Mouse (Mus musculus) myocyte (in vitro differentiated cells): ENCODE results near the gene Lsm4. TPM values are rescaled to one million over a fixed set of nuclear protein-coding genes. Genes with fewer than 3 reads are reported as not detected.
A peak's percentile ranks its signal among the peaks of the same experiment; 100 is the strongest.

Experiments
- H3K27me3 ChIP-seq: one replicate; pipeline ENCODE4 v1.6.1; 2011; ENCODE audit not compliant: control insufficient read depth, insufficient read depth, insufficient read length
- H3K36me3 ChIP-seq: one replicate; pipeline ENCODE4 v1.6.1; 2011; ENCODE audit not compliant: control insufficient read depth, insufficient read depth
- H3K4me2 ChIP-seq: one replicate; pipeline ENCODE4 v1.6.1; 2011; ENCODE audit warnings: low read depth, control low read depth
- H3K4me3 ChIP-seq: one replicate; pipeline ENCODE4 v1.5.1; 2011; ENCODE audit warnings: mild to moderate bottlenecking, control low read depth, moderate library complexity
- H3K79me2 ChIP-seq: one replicate; pipeline ENCODE4 v1.6.1; 2011; ENCODE audit not compliant: control insufficient read depth, insufficient read depth
- H3ac ChIP-seq: one replicate; pipeline ENCODE4 v1.6.1; 2011; ENCODE audit not compliant: control insufficient read depth, insufficient read length
- CEBPB ChIP-seq: IDR thresholded peaks from 2 replicates; pipeline ENCODE4 v1.6.1; 2011; ENCODE audit warnings: mild to moderate bottlenecking, moderate library complexity; ENCODE audit not compliant: poor library complexity, insufficient read depth, severe bottlenecking
- E2F4 ChIP-seq: IDR thresholded peaks from one replicate; pipeline ENCODE4 v1.6.1; 2011; ENCODE audit warnings: mild to moderate bottlenecking, control low read depth, moderate library complexity; ENCODE audit not compliant: insufficient read depth
- MAX ChIP-seq: IDR thresholded peaks from one replicate; pipeline ENCODE4 v1.6.1; 2011; ENCODE audit warnings: low read depth, mild to moderate bottlenecking, control low read depth
- MYOD1 ChIP-seq, 3 experiments: IDR thresholded peaks; one replicate each; pipeline ENCODE4 v1.6.1; 2011; ENCODE audit warnings: control low read depth in 2 of 3, low read depth in 2 of 3, mild to moderate bottlenecking in 2 of 3, moderate library complexity in 1 of 3; ENCODE audit not compliant: insufficient read length in 2 of 3, control insufficient read depth in 1 of 3
- MYOG ChIP-seq, 3 experiments: IDR thresholded peaks; one replicate each; pipeline ENCODE4 v1.6.1; 2011; ENCODE audit warnings: control low read depth in 2 of 3, low read depth in 2 of 3, mild to moderate bottlenecking in 2 of 3; ENCODE audit not compliant: insufficient read length in 2 of 3, control insufficient read depth in 1 of 3, insufficient read depth in 1 of 3
- POLR2A ChIP-seq: IDR thresholded peaks from one replicate; pipeline ENCODE4 v1.6.1; 2011; ENCODE audit warnings: low read depth, mild to moderate bottlenecking, control low read depth, moderate library complexity; ENCODE audit not compliant: insufficient read length
- POLR2AphosphoS2 ChIP-seq: IDR thresholded peaks from one replicate; pipeline ENCODE4 v1.6.1; 2011; ENCODE audit warnings: low read depth, control low read depth; ENCODE audit not compliant: insufficient read length
- REST ChIP-seq: IDR thresholded peaks from one replicate; pipeline ENCODE4 v1.6.1; 2011; ENCODE audit warnings: mild to moderate bottlenecking, control low read depth, moderate library complexity; ENCODE audit not compliant: insufficient read depth, insufficient read length
- SRF ChIP-seq: IDR thresholded peaks from one replicate; pipeline ENCODE4 v1.6.1; 2011; ENCODE audit warnings: low read depth; ENCODE audit not compliant: control insufficient read depth, insufficient read length
- TCF12 ChIP-seq: IDR thresholded peaks from one replicate; pipeline ENCODE4 v1.6.1; 2011; ENCODE audit warnings: mild to moderate bottlenecking, control low read depth; ENCODE audit not compliant: poor library complexity, insufficient read depth, severe bottlenecking
- TCF3 ChIP-seq: IDR thresholded peaks from one replicate; pipeline ENCODE4 v1.6.1; 2011; ENCODE audit warnings: low read depth, control low read depth; ENCODE audit not compliant: insufficient read length
- USF1 ChIP-seq: IDR thresholded peaks from one replicate; pipeline ENCODE4 v1.6.1; 2011; ENCODE audit warnings: low read depth, mild to moderate bottlenecking, control low read depth, moderate library complexity
- polyA plus RNA-seq: library from polyadenylated mRNA; unstranded; fragments of >200 nt; fragmentation: generic; extraction: Trizol; gene quantifications from one replicate; pipeline ENCODE4 v1.2.1, GENCODE M21; 2012; ENCODE audit warnings: missing spikeins

Lsm4 gene
- polyA plus RNA-seq, 1 experiment: 178 TPM

DNA sequence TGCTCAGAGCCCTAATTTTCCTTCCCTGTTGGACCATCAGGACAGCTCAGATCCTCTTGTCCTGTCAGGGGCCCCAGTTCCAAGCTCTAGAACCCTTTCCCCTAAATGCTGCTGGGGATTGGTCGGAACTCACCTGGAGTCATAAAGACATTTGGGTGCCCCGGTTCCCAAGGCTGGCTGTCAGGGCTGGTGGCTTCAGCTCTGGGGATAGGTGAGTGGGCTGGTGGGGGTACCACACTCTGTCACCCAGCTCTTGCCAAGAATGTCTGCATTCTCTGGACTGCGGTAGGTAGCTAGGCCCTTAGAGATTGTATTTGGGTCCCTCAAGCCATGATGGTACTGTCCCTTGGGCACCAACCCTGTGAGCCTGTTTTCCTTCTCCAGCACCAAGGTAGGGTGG lies 30.2 kb downstream of the Lsm4 start, which contains the start of gene Iqcn:
Gene Iqcn (plus strand): TSS at position 171 of the 400 bp plus-strand sequence.
- no peaks in the 10 kb centered on the region for H3K36me3 ChIP-seq
- peak within 1 kb of the TSS; percentile 89 for H3K4me2 ChIP-seq
- peak within 1 kb of the TSS; percentile 94 for H3K4me3 ChIP-seq
- peaks cover 20% of the 10 kb centered on the region for H3K79me2 ChIP-seq
- TF ChIP-seq POLR2A (no peak), POLR2AphosphoS2 (peak; percentile 38)
- no peaks in the 10 kb centered on the region for H3K27me3 ChIP-seq
- no peak within 1 kb of the TSS for H3ac ChIP-seq

DNA sequence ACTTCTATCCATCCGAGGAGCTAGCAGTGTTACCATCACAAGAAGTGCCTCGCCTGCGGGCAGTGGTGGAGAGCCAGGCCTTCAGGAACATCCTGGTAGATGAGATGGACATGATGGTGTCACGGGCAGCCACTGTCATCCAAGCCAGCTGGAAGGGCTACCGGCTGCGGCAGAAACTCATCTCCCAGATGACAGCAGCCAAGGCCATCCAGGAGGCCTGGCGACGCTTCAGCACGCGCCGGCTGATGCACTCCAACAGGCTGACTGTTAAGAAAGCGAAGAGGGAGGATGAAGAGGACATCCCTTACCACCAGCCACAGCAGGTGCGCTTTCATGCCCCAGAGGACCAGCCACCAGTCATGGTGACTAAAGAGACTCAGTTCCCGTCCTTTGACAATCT lies 35.2 kb downstream of the Lsm4 start:
- Histone ChIP-seq H3K4me3 (no peak overlapping the region), H3K36me3 (no peaks in the 10 kb centered on the region), H3ac (no peak overlapping the region), H3K4me2 (no peak overlapping the region), H3K27me3 (no peaks in the 10 kb centered on the region), H3K79me2 (no peaks in the 10 kb centered on the region)
- TF ChIP-seq E2F4 (no peak), TCF3 (no peak), USF1 (no peak)

DNA sequence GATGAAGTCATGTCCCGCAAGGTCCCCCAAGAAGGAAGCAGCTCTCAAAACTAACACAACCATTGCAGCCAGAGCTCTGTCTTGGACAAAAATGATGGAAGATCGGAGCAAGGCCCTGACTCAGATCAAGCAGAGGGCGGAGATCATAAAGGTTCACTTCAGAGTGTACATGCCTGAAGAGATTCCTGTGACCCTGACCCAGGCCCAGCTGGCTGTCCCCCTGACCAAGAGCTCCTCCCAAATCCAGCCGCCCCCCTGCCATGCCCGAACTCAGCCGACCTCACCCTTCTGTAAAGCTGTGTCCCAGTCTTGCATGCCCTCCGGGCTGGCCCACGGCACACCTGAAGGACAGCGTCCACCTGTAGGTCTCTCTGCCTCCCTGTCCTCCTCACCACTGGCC lies 36.7 kb downstream of the Lsm4 start:
- no peak overlapping the region for H3K4me2 ChIP-seq
- H3K36me3 ChIP-seq: no peaks in the 10 kb centered on the region
- H3K4me3 ChIP-seq: no peak overlapping the region
- H3K27me3 ChIP-seq: no peaks in the 10 kb centered on the region
- no peak for TF ChIP-seq MYOD1 (IDR thresholded peaks at IDR 0.05; ENCODE audit: control insufficient read depth in 1 of 3, insufficient read length in 2 of 3, low read depth in 2 of 3)
- TF ChIP-seq POLR2A: no peak
- TF ChIP-seq TCF12: no peak
- no peak for TF ChIP-seq MYOG (IDR thresholded peaks at IDR 0.05; ENCODE audit: control insufficient read depth in 1 of 3, insufficient read depth in 1 of 3, insufficient read length in 2 of 3, low read depth in 2 of 3)
- TF ChIP-seq USF1: no peak
- H3ac ChIP-seq: no peak overlapping the region
- no peaks in the 10 kb centered on the region for H3K79me2 ChIP-seq

DNA sequence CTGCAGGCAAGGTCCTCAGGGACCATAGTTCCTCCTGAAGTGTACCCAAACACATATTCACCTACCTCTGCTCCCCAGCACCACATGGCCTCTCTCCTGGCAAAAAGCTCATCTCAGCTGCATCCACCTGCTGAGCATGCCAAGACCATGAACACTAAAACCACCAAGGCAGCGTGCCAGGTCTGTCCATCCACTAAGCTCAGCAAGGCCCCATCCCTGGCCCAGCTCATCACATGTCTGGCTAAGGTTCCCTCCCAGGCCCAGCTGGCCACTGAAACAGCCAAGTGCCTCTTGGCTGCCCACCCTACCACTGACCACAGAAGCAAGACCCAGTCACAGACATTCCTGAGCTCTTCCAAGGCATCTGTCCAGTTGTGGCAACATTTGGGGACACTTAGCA lies 37.2 kb downstream of the Lsm4 start:
- Histone ChIP-seq H3K36me3 (no peaks in the 10 kb centered on the region), H3K4me2 (no peak overlapping the region), H3K79me2 (no peaks in the 10 kb centered on the region), H3K27me3 (no peaks in the 10 kb centered on the region), H3K4me3 (no peak overlapping the region), H3ac (no peak overlapping the region)
- TF ChIP-seq TCF12 (peak; percentile 26), MYOD1 (IDR thresholded peaks at IDR 0.05; ENCODE audit: control insufficient read depth in 1 of 3, insufficient read length in 2 of 3, low read depth in 2 of 3) (peak in 1 of 3 experiments; percentile 75), USF1 (no peak), REST (no peak), E2F4 (no peak), SRF (no peak), TCF3 (no peak), MYOG (IDR thresholded peaks at IDR 0.05; ENCODE audit: control insufficient read depth in 1 of 3, insufficient read depth in 1 of 3, insufficient read length in 2 of 3, low read depth in 2 of 3) (peak; percentile 8 to 82 (median 29)), POLR2A (no peak), POLR2AphosphoS2 (no peak), CEBPB (no peak), MAX (no peak)

DNA sequence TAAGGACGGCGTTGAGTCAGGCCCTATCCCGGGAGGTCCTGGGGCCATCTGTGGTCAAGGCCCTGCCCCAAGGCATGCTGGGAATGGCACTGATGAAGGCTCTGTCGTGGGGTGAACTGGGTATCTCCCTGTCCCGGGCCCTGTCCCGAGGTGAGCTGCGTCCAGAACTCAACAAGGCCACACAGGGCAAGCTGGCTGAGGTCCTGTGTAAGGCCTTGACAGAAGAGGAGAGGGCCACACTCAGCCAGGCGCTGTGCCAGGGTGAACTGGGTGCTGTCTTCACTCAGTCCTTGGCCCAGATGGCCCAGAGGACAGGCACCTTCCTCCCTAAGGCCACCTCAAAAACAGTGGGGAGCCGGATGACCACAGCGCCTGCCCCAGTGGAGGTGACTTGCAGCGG lies 38.0 kb downstream of the Lsm4 start:
- Histone ChIP-seq H3K27me3 (no peaks in the 10 kb centered on the region), H3K36me3 (no peaks in the 10 kb centered on the region), H3ac (no peak overlapping the region), H3K79me2 (no peaks in the 10 kb centered on the region), H3K4me2 (no peak overlapping the region), H3K4me3 (no peak overlapping the region)
- TF ChIP-seq REST (no peak), TCF12 (no peak), MYOG (IDR thresholded peaks at IDR 0.05; ENCODE audit: control insufficient read depth in 1 of 3, insufficient read depth in 1 of 3, insufficient read length in 2 of 3, low read depth in 2 of 3) (no peak), POLR2AphosphoS2 (no peak), TCF3 (no peak), SRF (no peak), E2F4 (no peak), USF1 (no peak), POLR2A (no peak), MAX (no peak), CEBPB (no peak), MYOD1 (IDR thresholded peaks at IDR 0.05; ENCODE audit: control insufficient read depth in 1 of 3, insufficient read length in 2 of 3, low read depth in 2 of 3) (no peak)

DNA sequence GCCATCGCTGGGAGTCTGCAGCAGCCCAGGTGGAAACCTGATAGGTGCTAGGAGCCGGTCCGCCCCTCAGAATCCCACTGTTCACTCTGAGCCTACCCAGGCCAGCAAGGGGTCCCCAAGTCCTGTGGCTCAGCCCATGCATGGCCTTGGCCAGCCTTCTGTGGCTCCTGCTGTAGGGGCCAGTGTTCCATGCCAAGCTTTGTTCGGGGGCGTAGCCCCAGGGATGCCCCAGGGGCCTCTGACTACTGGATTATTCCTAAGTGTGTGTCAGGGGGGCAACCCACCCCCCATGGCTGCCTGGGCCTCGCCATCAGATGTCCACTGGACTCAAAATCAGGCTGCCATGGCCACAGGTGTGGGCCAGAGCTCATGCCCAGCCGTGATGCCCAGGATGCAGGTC lies 40.9 kb downstream of the Lsm4 start:
- Histone ChIP-seq H3K27me3 (no peaks in the 10 kb centered on the region), H3K36me3 (no peaks in the 10 kb centered on the region), H3K4me3 (no peak overlapping the region), H3ac (no peak overlapping the region), H3K4me2 (no peak overlapping the region), H3K79me2 (no peaks in the 10 kb centered on the region)
- TF ChIP-seq REST (no peak), POLR2A (no peak), USF1 (no peak)
